Mouse (Mus musculus) gastrocnemius, postnatal 36 days (tissue): ENCODE results near the gene 5430427O19Rik. TPM values are rescaled to one million over a fixed set of nuclear protein-coding genes. Genes with fewer than 3 reads are reported as not detected.

Experiments used
- total RNA-seq, 2 experiments: library from RNA; stranded (reverse); gene quantifications; 2 replicates each; pipeline ENCODE4 v1.2.3; 2021

The 5430427O19Rik gene
- total RNA-seq, 2 experiments from 2014 or later = 0.07 TPM; not detected in 1

Other genes with a start within 250 kb of the 5430427O19Rik start
- 1 to 10 TPM; 1.1 to 2.5 TPM for gene Gk, start 93.5 kb upstream of the 5430427O19Rik start, total RNA-seq
- gene Samt3, start 173.8 kb downstream of the 5430427O19Rik start, total RNA-seq = not detected